Mouse (Mus musculus) embryonic fibroblast, embryonic 13.5 days (primary cell): ENCODE data around the gene Ppp1ca.

ENCODE experiments used
- CTCF ChIP-seq: IDR thresholded peaks from 2 replicates; pipeline ENCODE4 v1.5.1; 2011; ENCODE audit warnings: mild to moderate bottlenecking, control low read depth, low read length, moderate library complexity, borderline replicate concordance; ENCODE audit not compliant: insufficient read depth
- POLR2A ChIP-seq: IDR thresholded peaks from 2 replicates; pipeline ENCODE4 v1.6.1; 2011; ENCODE audit warnings: low read depth, mild to moderate bottlenecking, control low read depth, low read length, moderate library complexity

GRCm38 (mm10) chr19:4164100-4164499 lies 27.8 kb upstream of the Ppp1ca start:
- no peak for TF ChIP-seq CTCF
- TF ChIP-seq POLR2A = no peak
